Mouse (Mus musculus): ENCODE measurements around the gene Cntrob. TPM values are rescaled to one million over a fixed set of nuclear protein-coding genes. Genes with fewer than 3 reads are reported as not detected.
A peak's percentile ranks its signal among the peaks of the same experiment; 100 is the strongest.

Gene Cntrob
- polyA plus RNA-seq, 1 experiment from 2014 or later, result 5.6 TPM

DNA sequence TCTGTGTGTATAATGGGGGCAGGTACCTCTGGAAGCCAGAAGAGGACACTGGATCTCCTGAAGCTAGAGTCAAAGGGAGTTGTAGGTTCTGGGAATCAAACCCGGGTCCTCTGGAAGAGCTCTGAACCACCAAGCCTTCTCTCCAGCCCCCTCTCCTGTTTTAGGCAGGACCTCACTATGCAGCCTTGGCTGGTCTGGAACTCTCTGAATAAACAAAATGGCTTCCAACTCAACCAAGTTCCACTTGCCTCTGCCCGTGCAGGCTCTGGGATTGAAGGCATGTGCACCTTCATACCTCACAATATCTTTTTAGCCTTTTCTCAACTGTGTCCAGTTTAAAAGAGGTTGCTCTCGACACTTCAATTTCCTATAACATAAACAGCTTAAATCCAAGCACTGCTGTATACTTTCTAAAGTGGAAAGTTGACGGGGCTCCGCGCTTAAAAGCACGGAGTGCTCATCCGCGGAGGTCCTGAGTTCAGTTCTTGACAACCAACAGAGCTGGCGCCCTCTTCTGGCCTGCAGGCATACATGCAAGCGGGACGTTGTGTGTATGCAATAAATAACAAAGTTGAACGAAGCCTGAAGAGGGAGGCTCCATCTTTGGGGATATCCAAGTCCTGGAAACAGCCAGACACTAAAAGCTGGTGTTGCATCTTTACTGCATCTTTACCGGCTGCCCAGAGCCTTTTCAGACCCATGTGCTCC is 72.3 kb downstream of the Cntrob start:
- no peak overlapping the region for H3K4me2 ChIP-seq (ENCODE audit: low read depth, low read length)
- WGBS (ENCODE audit: insufficient replicate concordance), result 48% methylated on average over 14 of the region's 14 CpGs
- H3K4me1 ChIP-seq (ENCODE audit: insufficient read depth), result no peaks in the 10 kb centered on the region
- no peaks in the 10 kb centered on the region for H3K9me3 ChIP-seq (ENCODE audit: low read length)
- H3K9ac ChIP-seq (replicated peaks), result no peak overlapping the region
- DNase-seq, result peak; percentile 29
- ATAC-seq, result no peak
- TF ChIP-seq EP300 (IDR thresholded peaks at IDR 0.05; ENCODE audit: low read depth) (no peak), CTCF (IDR thresholded peaks at IDR 0.05; ENCODE audit: low read depth) (peak; percentile 62)
- H3K4me3 ChIP-seq (ENCODE audit: low read depth, low read length), result no peak overlapping the region
- no peak overlapping the region for H3K27ac ChIP-seq (ENCODE audit: low read depth)
- no peaks in the 10 kb centered on the region for H3K27me3 ChIP-seq (ENCODE audit: insufficient read depth, low read length)
- H3K36me3 ChIP-seq (replicated peaks; ENCODE audit: insufficient read depth, low read length), result no peaks in the 10 kb centered on the region

DNA sequence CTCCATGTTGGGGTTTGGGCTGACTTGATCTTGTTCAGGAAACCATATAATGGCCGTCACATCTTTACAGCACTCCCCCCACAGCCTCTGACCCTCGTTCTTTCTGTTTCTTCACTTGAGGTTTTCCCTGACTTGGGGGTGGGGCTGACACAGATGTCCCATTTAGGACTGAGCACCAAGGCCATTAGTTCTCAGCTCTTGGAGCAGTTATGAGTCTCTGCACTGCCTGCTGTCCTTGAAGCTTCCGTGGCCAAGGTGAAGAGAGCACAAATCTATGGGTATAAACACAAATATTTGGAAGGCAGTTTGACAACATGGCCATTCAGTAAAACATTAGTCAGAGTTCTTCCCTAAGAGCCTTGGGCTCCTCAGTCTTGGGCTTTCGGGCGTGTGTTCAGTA is 73.5 kb downstream of the Cntrob start:
- no peaks in the 10 kb centered on the region for H3K4me1 ChIP-seq (ENCODE audit: insufficient read depth)
- no peaks in the 10 kb centered on the region for H3K9me3 ChIP-seq (ENCODE audit: low read length)
- no peaks in the 10 kb centered on the region for H3K27me3 ChIP-seq (ENCODE audit: insufficient read depth, low read length)
- TF ChIP-seq EP300 (IDR thresholded peaks at IDR 0.05; ENCODE audit: low read depth) (no peak), CTCF (IDR thresholded peaks at IDR 0.05; ENCODE audit: low read depth) (no peak)
- no peak overlapping the region for H3K4me3 ChIP-seq (ENCODE audit: low read depth, low read length)
- H3K36me3 ChIP-seq (replicated peaks; ENCODE audit: insufficient read depth, low read length), result no peaks in the 10 kb centered on the region
- H3K27ac ChIP-seq (ENCODE audit: low read depth), result no peak overlapping the region
- no peak overlapping the region for H3K4me2 ChIP-seq (ENCODE audit: low read depth, low read length)
- H3K9ac ChIP-seq (replicated peaks), result no peak overlapping the region
- ATAC-seq (no peak), DNase-seq (no peak)
- 62% methylated on average over 5 of the region's 5 CpGs for WGBS (ENCODE audit: insufficient replicate concordance)

Other genes with a start within 250 kb of the Cntrob start
- gene Vamp2, start 235.3 kb downstream of the Cntrob start, polyA plus RNA-seq (2015; fragmentation: Nextera tagmentation; extraction: Ambion mirVana), result 13.6 and 14.2 TPM in 2 replicates
- 3.0 and 8.2 TPM in 2 replicates for gene Per1, start 228.6 kb downstream of the Cntrob start, polyA plus RNA-seq (2015; fragmentation: Nextera tagmentation; extraction: Ambion mirVana)
- gene Hes7, start 203.4 kb downstream of the Cntrob start, polyA plus RNA-seq (2015; fragmentation: Nextera tagmentation; extraction: Ambion mirVana), result 0.07 and 0.15 TPM in 2 replicates
- 0.06 and 0.07 TPM in 2 replicates for gene 9130213A22Rik, start 201.2 kb downstream of the Cntrob start, polyA plus RNA-seq (2015; fragmentation: Nextera tagmentation; extraction: Ambion mirVana)
- 0.14 and 0.18 TPM in 2 replicates for gene Aloxe3, start 197.9 kb downstream of the Cntrob start, polyA plus RNA-seq (2015; fragmentation: Nextera tagmentation; extraction: Ambion mirVana)
- gene Alox12b, start 166.8 kb downstream of the Cntrob start, polyA plus RNA-seq (2015; fragmentation: Nextera tagmentation; extraction: Ambion mirVana), result not detected in 2 replicates
- gene Alox8, start 125.9 kb downstream of the Cntrob start, polyA plus RNA-seq (2015; fragmentation: Nextera tagmentation; extraction: Ambion mirVana), result 0.04 TPM in 1 of 2 replicates, not detected in the other
- not detected in 2 replicates for gene Gucy2e, start 86.7 kb downstream of the Cntrob start, polyA plus RNA-seq (2015; fragmentation: Nextera tagmentation; extraction: Ambion mirVana)
- gene Trappc1, start 205 bp upstream of the Cntrob start, polyA plus RNA-seq (2015; fragmentation: Nextera tagmentation; extraction: Ambion mirVana), result 71.5 and 72.0 TPM in 2 replicates
- 0.20 TPM in 2 replicates for gene Kcnab3, start 2.5 kb upstream of the Cntrob start, polyA plus RNA-seq (2015; fragmentation: Nextera tagmentation; extraction: Ambion mirVana)
- 0.87 and 1.3 TPM in 2 replicates for gene Rnf227, start 16.7 kb upstream of the Cntrob start, polyA plus RNA-seq (2015; fragmentation: Nextera tagmentation; extraction: Ambion mirVana)
- 7.8 and 8.7 TPM in 2 replicates for gene Chd3, start 45.6 kb upstream of the Cntrob start, polyA plus RNA-seq (2015; fragmentation: Nextera tagmentation; extraction: Ambion mirVana)
- 83.7 and 83.9 TPM in 2 replicates for gene Naa38, start 71.7 kb upstream of the Cntrob start, polyA plus RNA-seq (2015; fragmentation: Nextera tagmentation; extraction: Ambion mirVana)
- 4.7 and 5.4 TPM in 2 replicates for gene Cyb5d1, start 71.9 kb upstream of the Cntrob start, polyA plus RNA-seq (2015; fragmentation: Nextera tagmentation; extraction: Ambion mirVana)
- gene Tmem88, start 74.5 kb upstream of the Cntrob start, polyA plus RNA-seq (2015; fragmentation: Nextera tagmentation; extraction: Ambion mirVana), result 12.3 and 14.0 TPM in 2 replicates
- 7.4 and 8.2 TPM in 2 replicates for gene Kdm6b, start 89.9 kb upstream of the Cntrob start, polyA plus RNA-seq (2015; fragmentation: Nextera tagmentation; extraction: Ambion mirVana)
- 0.04 and 0.05 TPM in 2 replicates for gene Dnah2, start 225.3 kb upstream of the Cntrob start, polyA plus RNA-seq (2015; fragmentation: Nextera tagmentation; extraction: Ambion mirVana)
- 0.19 and 0.20 TPM in 2 replicates for gene Efnb3, start 236.4 kb upstream of the Cntrob start, polyA plus RNA-seq (2015; fragmentation: Nextera tagmentation; extraction: Ambion mirVana)

Data from liver, postnatal 0 days (tissue).